Comparison of ENCODE assay signal across 12 mouse cellular contexts in the genomic region with DNA sequence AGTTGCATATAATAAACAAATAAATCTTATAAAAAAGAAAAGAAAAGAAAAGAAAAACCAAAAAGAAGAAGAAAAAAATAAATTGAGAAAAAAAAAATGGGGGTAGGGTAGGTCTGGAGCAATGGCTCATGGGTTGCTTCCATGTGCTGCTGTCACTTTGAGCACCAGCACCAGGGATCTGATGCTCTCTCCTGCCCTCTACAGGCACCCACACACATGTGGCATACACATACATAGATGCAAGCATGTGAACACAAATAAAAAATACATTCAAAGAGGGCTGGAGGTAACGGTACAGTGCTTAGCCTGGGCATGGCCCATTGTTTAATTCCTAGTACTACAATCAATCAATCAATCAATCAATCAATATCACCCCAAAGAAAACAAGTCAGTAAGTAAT.
DNase-seq lines count a peak whose midpoint lies in the region; ATAC-seq and TF ChIP-seq lines count a peak whose summit lies in the region.
"Had no signal": no experiment of that assay in that cellular context is flagged by ENCODE, and none has a peak within 500 bp of the region (broad histone marks: within the 10 kb centered on the region; RNA-seq: fewer than 3 reads in every experiment).

No protein-coding gene starts in this region.

- peak; percentile 35 for TF ChIP-seq RAD21 in CH12.LX (IDR thresholded peaks at IDR 0.05; ENCODE audit: low read depth, low read length)

- no peak for TF ChIP-seq POLR2A in CH12.LX (IDR thresholded peaks at IDR 0.05; ENCODE audit: low read depth, low read length)

- H3K4me3 ChIP-seq in intestine, postnatal 0 days (ENCODE audit: low read depth, low read length): no peak overlapping the region
- no peak overlapping the region for H3K4me3 ChIP-seq in intestine, embryonic 16.5 days (ENCODE audit: low read length)
- H3K4me3 ChIP-seq in CH12.LX (replicated peaks in 1 of 3; ENCODE audit: low read depth in 2 of 3, low read length in 2 of 3, poor library complexity in 1 of 3): no peak overlapping the region
- no peak overlapping the region for H3K4me3 ChIP-seq in forebrain, embryonic 10.5 days
- H3K4me3 ChIP-seq: embryonic facial prominence, embryonic 12.5 days; liver, embryonic 15.5 days; neural tube, embryonic 13.5 days; stomach, embryonic 15.5 days had no signal

- no peaks in the 10 kb centered on the region for H3K79me2 ChIP-seq in CH12.LX (replicated peaks; ENCODE audit: control insufficient read depth, extremely low read depth, insufficient read depth, poor library complexity, severe bottlenecking)

- no peak overlapping the region for H3K27ac ChIP-seq in intestine, postnatal 0 days (ENCODE audit: low read depth, low read length)
- no peak overlapping the region for H3K27ac ChIP-seq in intestine, embryonic 16.5 days (ENCODE audit: low read length)
- no peak overlapping the region for H3K27ac ChIP-seq in CH12.LX (ENCODE audit: insufficient read depth, low read depth)
- H3K27ac ChIP-seq in forebrain, embryonic 10.5 days: no peak overlapping the region
- H3K27ac ChIP-seq: embryonic facial prominence, embryonic 12.5 days; liver, embryonic 15.5 days; neural tube, embryonic 13.5 days; stomach, embryonic 15.5 days had no signal

- peak; percentile 42 for DNase-seq in CH12.LX (ENCODE audit: extremely low read depth)
- DNase-seq in T-cell, adult 2 months (ENCODE audit: low spot score): peak; percentile 32
- no peak for DNase-seq in ovary, postnatal 10 days (ENCODE audit: low spot score)
- DNase-seq in forebrain, embryonic 10.5 days (ENCODE audit: extremely low spot score, low spot score): no peak
- DNase-seq in yolk sac, embryonic 10.5 days (ENCODE audit: low spot score): no peak

- H3K4me1 ChIP-seq in intestine, postnatal 0 days (replicated peaks; ENCODE audit: control insufficient read depth, insufficient read depth, low read length): no peaks in the 10 kb centered on the region
- no peaks in the 10 kb centered on the region for H3K4me1 ChIP-seq in intestine, embryonic 16.5 days (ENCODE audit: control insufficient read depth, insufficient read depth, low read length)
- H3K4me1 ChIP-seq in CH12.LX (ENCODE audit: control insufficient read depth in 1 of 2, insufficient read depth in 2 of 2): peaks cover 4 to 20% of the 10 kb centered on the region in 2 experiments
- H3K4me1 ChIP-seq in forebrain, embryonic 10.5 days: 0 out of 2 replicates have a peak, but pooled peaks cover 4% of the 10 kb centered on the region
- H3K4me1 ChIP-seq: embryonic facial prominence, embryonic 12.5 days; neural tube, embryonic 13.5 days; stomach, embryonic 15.5 days had no signal

- H3K27me3 ChIP-seq in intestine, postnatal 0 days (replicated peaks; ENCODE audit: control insufficient read depth, insufficient read depth, low read length): no peaks in the 10 kb centered on the region
- H3K27me3 ChIP-seq in intestine, embryonic 16.5 days (replicated peaks; ENCODE audit: control insufficient read depth, insufficient read depth, low read length): no peaks in the 10 kb centered on the region
- H3K27me3 ChIP-seq in CH12.LX (replicated peaks): no peaks in the 10 kb centered on the region
- H3K27me3 ChIP-seq in forebrain, embryonic 10.5 days (ENCODE audit: poor library complexity, severe bottlenecking): no peaks in the 10 kb centered on the region
- H3K27me3 ChIP-seq: embryonic facial prominence, embryonic 12.5 days; liver, embryonic 15.5 days; neural tube, embryonic 13.5 days; stomach, embryonic 15.5 days had no signal

- dilution Hi-C loops in CH12.LX (cut with MboI; ENCODE audit: extremely low pct_ligation_motif_present, extremely low pct_unique_long_range_greater_than_20kb, low sequenced_read_pairs): no loop called here

- no peak for TF ChIP-seq EP300 in CH12.LX (IDR thresholded peaks at IDR 0.05; ENCODE audit: low read length)

- peak; percentile 58 for TF ChIP-seq CTCF in intestine, postnatal 0 days (IDR thresholded peaks at IDR 0.05; ENCODE audit: low read depth)
- TF ChIP-seq CTCF in CH12.LX (conservative IDR thresholded peaks at IDR 0.05 in 1 of 2, IDR thresholded peaks at IDR 0.05 in 1 of 2; ENCODE audit: low read depth in 2 of 2, low read length in 2 of 2): peak in 1 of 2 experiments; percentile 54; a peak in 3 of 4 replicates

- no peak overlapping the region for H3K4me2 ChIP-seq in intestine, postnatal 0 days (replicated peaks; ENCODE audit: low read depth)
- no peak overlapping the region for H3K4me2 ChIP-seq in intestine, embryonic 16.5 days (ENCODE audit: low read depth, low read length)
- H3K4me2 ChIP-seq in CH12.LX (ENCODE audit: insufficient read depth, low read depth, poor library complexity, severe bottlenecking): no peak overlapping the region
- H3K4me2 ChIP-seq: embryonic facial prominence, embryonic 12.5 days; liver, embryonic 15.5 days; neural tube, embryonic 13.5 days; stomach, embryonic 15.5 days had no signal

- no peaks in the 10 kb centered on the region for H3K9me3 ChIP-seq in intestine, postnatal 0 days (ENCODE audit: control insufficient read depth)
- no peaks in the 10 kb centered on the region for H3K9me3 ChIP-seq in intestine, embryonic 16.5 days (ENCODE audit: control insufficient read depth, low read length)
- H3K9me3 ChIP-seq in CH12.LX (replicated peaks; ENCODE audit: low read length): peaks cover 4% of the 10 kb centered on the region
- no peaks in the 10 kb centered on the region for H3K9me3 ChIP-seq in forebrain, embryonic 10.5 days
- H3K9me3 ChIP-seq: embryonic facial prominence, embryonic 12.5 days; liver, embryonic 15.5 days; neural tube, embryonic 13.5 days; stomach, embryonic 15.5 days had no signal

- in situ Hi-C loops in CH12.LX (cut with MboI; ENCODE audit: low pct_ligation_motif_present, low pct_unique_long_range_greater_than_20kb, low sequenced_read_pairs): no loop called here

- H3K9ac ChIP-seq in intestine, postnatal 0 days (ENCODE audit: low read depth, low read length): no peak overlapping the region
- no peak overlapping the region for H3K9ac ChIP-seq in intestine, embryonic 16.5 days (ENCODE audit: low read depth, low read length)
- H3K9ac ChIP-seq in CH12.LX (ENCODE audit: insufficient read depth, low read depth): no peak overlapping the region
- H3K9ac ChIP-seq: embryonic facial prominence, embryonic 12.5 days; liver, embryonic 15.5 days; neural tube, embryonic 13.5 days; stomach, embryonic 15.5 days had no signal

- ATAC-seq in intestine, postnatal 0 days: no peak
- ATAC-seq in intestine, embryonic 16.5 days: no peak
- ATAC-seq in megakaryocyte progenitor cell, adult 5-6 weeks (replicated peaks; ENCODE audit: poor library complexity): peak; percentile 82

- WGBS in intestine, postnatal 0 days: 94% methylated on average over 1 of the region's 1 CpGs
- WGBS in intestine, embryonic 16.5 days: 76% methylated on average over 1 of the region's 1 CpGs
- 86% methylated on average over 1 of the region's 1 CpGs for WGBS in forebrain, embryonic 10.5 days

- H3K36me3 ChIP-seq in intestine, postnatal 0 days (ENCODE audit: control insufficient read depth, insufficient read depth): no peaks in the 10 kb centered on the region
- H3K36me3 ChIP-seq in intestine, embryonic 16.5 days (ENCODE audit: control insufficient read depth, insufficient read depth, low read length): no peaks in the 10 kb centered on the region
- no peaks in the 10 kb centered on the region for H3K36me3 ChIP-seq in CH12.LX (replicated peaks in 1 of 2; ENCODE audit: control insufficient read depth in 1 of 2, insufficient read depth in 1 of 2, low read length in 1 of 2)
- no peaks in the 10 kb centered on the region for H3K36me3 ChIP-seq in forebrain, embryonic 10.5 days (replicated peaks)
- H3K36me3 ChIP-seq: embryonic facial prominence, embryonic 12.5 days; liver, embryonic 15.5 days; neural tube, embryonic 13.5 days; stomach, embryonic 15.5 days had no signal

TF ChIP-seq in CH12.LX, 34 proteins besides CTCF, POLR2A, EP300 and RAD21:
- peak; percentile 50 for TF ChIP-seq SMC3 (IDR thresholded peaks at IDR 0.05; ENCODE audit: low read depth, low read length)
- TF ChIP-seq MAZ (IDR thresholded peaks at IDR 0.05; ENCODE audit: low read depth, low read length): no peak
- TF ChIP-seq MYC (IDR thresholded peaks at IDR 0.05; ENCODE audit: low read depth, low read length): 0 out of 2 replicates have a peak, but pooled peaks have one; percentile 21
- no peak for TF ChIP-seq E2F4 (IDR thresholded peaks at IDR 0.05; ENCODE audit: insufficient replicate concordance, low read depth, low read length)

Comparison
In these comparisons a context has a peak if more than half of its experiments do, and no peak if none do; other contexts are left out.
1. DNase-seq: peak in CH12.LX (single experiment) and T-cell, adult 2 months (single experiment); none in ovary, postnatal 10 days (single experiment), forebrain, embryonic 10.5 days (single experiment) and yolk sac, embryonic 10.5 days (single experiment).